Mouse (Mus musculus): Measurements from ENCODE around the gene Atpaf1. TPM values are rescaled to one million over a fixed set of nuclear protein-coding genes. Genes with fewer than 3 reads are reported as not detected.

Atpaf1 gene
- total and polyA plus RNA-seq, 3 experiments: 58.4 to 98.1 (median 83.1) TPM

DNA sequence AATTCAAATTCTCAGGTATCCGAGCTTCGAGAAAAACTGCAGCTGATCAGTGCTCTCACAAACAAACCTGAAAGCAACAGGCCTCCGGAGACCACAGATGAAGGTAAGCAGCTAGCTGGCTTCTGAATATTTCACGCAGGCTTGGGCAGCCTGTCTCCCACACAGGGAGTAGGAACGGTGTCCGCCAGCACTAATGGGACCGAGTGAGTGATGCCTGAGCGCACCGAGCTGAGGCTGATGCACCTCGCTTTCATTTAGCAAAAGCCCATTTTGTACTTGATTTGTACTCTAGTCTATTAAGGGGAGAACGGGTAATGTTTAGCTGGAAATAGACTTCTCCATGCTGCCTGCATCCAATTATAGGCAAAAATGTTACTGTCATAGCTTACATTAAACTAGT lies 20.0 kb upstream of the Atpaf1 start:
- H3K36me3 ChIP-seq (ENCODE audit: control insufficient read depth, insufficient read depth, low read length): no peaks in the 10 kb centered on the region; the same call in 1 of the 2 replicates
- intact Hi-C loops (cut with DNase I): no loop called here
- WGBS: 94% methylated on average over 11 of the region's 11 CpGs
- no peak overlapping the region for H3K4me3 ChIP-seq
- DNase-seq: no peak
- H3K4me1 ChIP-seq (ENCODE audit: control insufficient read depth, insufficient read depth, low read length): no peaks in the 10 kb centered on the region; the same call in 1 of the 2 replicates
- H3K27me3 ChIP-seq (ENCODE audit: control insufficient read depth, insufficient read depth, low read length): no peaks in the 10 kb centered on the region
- H3K27ac ChIP-seq: no peak overlapping the region
- no peak overlapping the region for H3K9ac ChIP-seq (ENCODE audit: low read depth, low read length)
- no peaks in the 10 kb centered on the region for H3K79me2 ChIP-seq (replicated peaks; ENCODE audit: control insufficient read depth, insufficient read depth, low read length)
- no peak for TF ChIP-seq POLR2A (IDR thresholded peaks at IDR 0.05; ENCODE audit: insufficient read depth, low read depth, low read length)
- TF ChIP-seq CTCF (IDR thresholded peaks at IDR 0.05): no peak
- no peak for TF ChIP-seq EP300 (IDR thresholded peaks at IDR 0.05; ENCODE audit: insufficient read depth, low read depth, low read length)

DNA sequence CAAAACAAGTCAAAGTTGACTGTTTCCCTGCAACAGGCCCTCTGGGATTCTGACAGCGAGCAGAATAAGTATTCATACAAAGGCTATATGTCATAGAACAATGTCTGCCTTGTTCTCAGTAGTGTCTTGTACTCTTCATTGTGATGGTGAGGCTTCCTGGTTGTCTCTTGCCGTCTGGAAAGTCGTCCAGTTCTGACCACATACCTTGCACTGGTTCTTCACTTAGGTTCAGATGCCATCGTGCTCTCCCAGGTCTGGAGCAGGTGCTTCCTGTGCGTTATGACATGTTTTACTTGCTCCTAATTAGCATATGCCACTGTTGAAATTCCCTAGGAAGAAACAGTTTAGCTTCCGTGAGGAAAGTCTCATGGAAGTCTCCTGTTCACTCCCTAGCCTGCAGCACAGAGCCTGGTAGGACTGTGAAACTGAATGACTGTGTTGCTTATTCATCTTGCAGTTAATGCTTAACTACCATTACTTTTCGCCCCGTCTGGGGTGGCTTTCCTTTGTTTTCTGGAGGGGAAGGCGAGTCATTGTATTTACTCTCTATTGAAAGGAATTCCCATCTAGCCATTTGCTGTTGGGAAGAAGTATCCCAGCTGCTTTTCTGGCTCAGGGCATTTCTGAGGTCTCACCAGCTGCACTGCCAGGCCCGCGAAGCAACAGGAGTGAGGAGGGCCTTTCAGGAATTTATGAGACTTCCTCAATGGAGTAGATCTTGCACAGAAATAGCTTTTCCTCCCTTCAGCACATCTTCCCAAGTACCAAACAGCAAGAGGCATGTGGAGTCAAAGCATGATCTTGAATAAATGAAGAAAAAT lies 16.8 kb upstream of the Atpaf1 start:
- no peak for DNase-seq
- no peaks in the 10 kb centered on the region for H3K27me3 ChIP-seq (ENCODE audit: control insufficient read depth, insufficient read depth, low read length)
- no peak overlapping the region for H3K9ac ChIP-seq (ENCODE audit: low read depth, low read length)
- intact Hi-C loops (cut with DNase I): no loop called here
- H3K36me3 ChIP-seq (ENCODE audit: control insufficient read depth, insufficient read depth, low read length): no peaks in the 10 kb centered on the region; the same call in 1 of the 2 replicates
- TF ChIP-seq CTCF (IDR thresholded peaks at IDR 0.05): no peak
- TF ChIP-seq EP300 (IDR thresholded peaks at IDR 0.05; ENCODE audit: insufficient read depth, low read depth, low read length): no peak
- TF ChIP-seq POLR2A (IDR thresholded peaks at IDR 0.05; ENCODE audit: insufficient read depth, low read depth, low read length): no peak
- 72% methylated on average over 11 of the region's 11 CpGs for WGBS
- no peaks in the 10 kb centered on the region for H3K79me2 ChIP-seq (replicated peaks; ENCODE audit: control insufficient read depth, insufficient read depth, low read length)
- no peak overlapping the region for H3K4me3 ChIP-seq
- H3K4me1 ChIP-seq (ENCODE audit: control insufficient read depth, insufficient read depth, low read length): no peaks in the 10 kb centered on the region
- H3K27ac ChIP-seq: no peak overlapping the region

DNA sequence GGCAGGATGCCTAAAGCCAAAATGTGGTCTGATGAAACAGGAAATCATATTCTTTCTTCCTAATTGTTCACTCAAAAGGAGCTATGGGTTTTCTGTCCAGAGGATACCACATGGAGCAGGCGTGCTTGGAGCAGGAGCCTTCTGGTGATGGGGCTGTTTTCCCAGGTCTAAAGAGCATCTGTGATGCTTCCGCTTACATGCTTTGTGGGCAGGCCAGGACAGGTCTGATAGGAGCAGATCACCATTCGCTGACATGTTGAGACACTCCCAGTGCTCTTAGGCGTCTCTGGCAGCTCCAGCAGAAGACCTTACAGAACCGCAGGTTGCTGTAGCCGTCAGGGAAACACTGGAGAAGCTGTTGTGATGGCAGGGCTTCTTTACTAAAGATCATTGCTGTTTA lies 9.6 kb upstream of the Atpaf1 start:
- no peak overlapping the region for H3K27ac ChIP-seq
- H3K27me3 ChIP-seq (ENCODE audit: control insufficient read depth, insufficient read depth, low read length): no peaks in the 10 kb centered on the region
- no peaks in the 10 kb centered on the region; the same call in 1 of the 2 replicates for H3K36me3 ChIP-seq (ENCODE audit: control insufficient read depth, insufficient read depth, low read length)
- H3K4me3 ChIP-seq: no peak overlapping the region
- TF ChIP-seq POLR2A (IDR thresholded peaks at IDR 0.05; ENCODE audit: insufficient read depth, low read depth, low read length) (no peak), CTCF (IDR thresholded peaks at IDR 0.05) (no peak), EP300 (IDR thresholded peaks at IDR 0.05; ENCODE audit: insufficient read depth, low read depth, low read length) (no peak)
- no peak for DNase-seq
- WGBS: 83% methylated on average over 6 of the region's 6 CpGs
- intact Hi-C loops (cut with DNase I): no loop called here
- no peaks in the 10 kb centered on the region for H3K79me2 ChIP-seq (replicated peaks; ENCODE audit: control insufficient read depth, insufficient read depth, low read length)
- no peak overlapping the region for H3K9ac ChIP-seq (ENCODE audit: low read depth, low read length)
- no peaks in the 10 kb centered on the region for H3K4me1 ChIP-seq (ENCODE audit: control insufficient read depth, insufficient read depth, low read length)

DNA sequence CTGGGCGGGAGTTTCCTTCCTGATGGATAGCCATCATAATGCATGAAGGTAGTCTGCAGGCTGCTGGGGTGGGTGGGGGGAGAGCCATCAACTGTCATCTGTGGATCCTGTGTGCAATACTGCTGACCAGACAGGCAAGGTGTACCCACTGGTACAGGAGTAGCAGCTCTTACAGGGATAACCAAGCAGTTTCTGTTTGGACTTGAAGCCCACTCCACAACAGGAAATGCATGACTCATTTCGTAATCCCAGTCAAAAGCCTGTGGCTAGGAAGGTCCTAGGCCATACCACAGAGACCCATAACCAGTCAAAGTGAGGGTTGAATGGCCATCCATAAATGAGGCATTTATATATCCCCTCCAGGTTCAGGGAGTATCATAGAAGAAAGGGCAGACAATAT lies 7.0 kb upstream of the Atpaf1 start:
- intact Hi-C loops (cut with DNase I): no loop called here
- no peak for DNase-seq
- H3K27me3 ChIP-seq (ENCODE audit: control insufficient read depth, insufficient read depth, low read length): no peaks in the 10 kb centered on the region
- 77% methylated on average over 2 of the region's 2 CpGs for WGBS
- TF ChIP-seq CTCF (IDR thresholded peaks at IDR 0.05): no peak
- TF ChIP-seq EP300 (IDR thresholded peaks at IDR 0.05; ENCODE audit: insufficient read depth, low read depth, low read length): no peak
- no peak for TF ChIP-seq POLR2A (IDR thresholded peaks at IDR 0.05; ENCODE audit: insufficient read depth, low read depth, low read length)
- H3K36me3 ChIP-seq (ENCODE audit: control insufficient read depth, insufficient read depth, low read length): no peaks in the 10 kb centered on the region; the same call in 1 of the 2 replicates
- no peaks in the 10 kb centered on the region; the same call in 1 of the 2 replicates for H3K4me1 ChIP-seq (ENCODE audit: control insufficient read depth, insufficient read depth, low read length)
- no peak overlapping the region for H3K4me3 ChIP-seq
- H3K9ac ChIP-seq (ENCODE audit: low read depth, low read length): no peak overlapping the region
- no peak overlapping the region for H3K27ac ChIP-seq
- no peaks in the 10 kb centered on the region for H3K79me2 ChIP-seq (replicated peaks; ENCODE audit: control insufficient read depth, insufficient read depth, low read length)

DNA sequence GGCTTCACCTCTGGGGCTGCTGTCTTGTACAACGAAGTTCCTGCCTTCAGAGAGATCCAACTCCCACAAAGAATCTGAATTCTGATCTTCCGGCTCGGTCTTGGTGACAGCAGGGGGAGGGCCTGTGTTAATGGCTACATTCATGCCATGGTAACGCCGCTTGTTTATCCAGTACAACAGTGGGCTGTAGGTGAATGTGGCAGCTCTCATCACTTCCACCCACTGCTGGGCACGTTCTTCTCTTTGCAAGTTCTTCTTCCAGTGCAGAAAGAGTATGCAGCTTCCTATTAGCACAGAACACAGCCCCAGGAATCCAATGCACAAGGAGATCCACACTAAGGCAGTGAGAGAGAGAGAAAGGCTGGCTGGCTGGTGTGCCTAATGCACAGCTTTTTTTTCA lies 4.3 kb upstream of the Atpaf1 start:
- H3K79me2 ChIP-seq (replicated peaks; ENCODE audit: control insufficient read depth, insufficient read depth, low read length): no peaks in the 10 kb centered on the region
- WGBS: 35% methylated on average over 6 of the region's 6 CpGs
- no peaks in the 10 kb centered on the region for H3K27me3 ChIP-seq (ENCODE audit: control insufficient read depth, insufficient read depth, low read length)
- H3K36me3 ChIP-seq (ENCODE audit: control insufficient read depth, insufficient read depth, low read length): no peaks in the 10 kb centered on the region; the same call in 1 of the 2 replicates
- intact Hi-C loops (cut with DNase I): no loop called here
- no peak overlapping the region for H3K9ac ChIP-seq (ENCODE audit: low read depth, low read length)
- DNase-seq: no peak
- H3K27ac ChIP-seq: no peak overlapping the region
- peaks cover 2% of the 10 kb centered on the region for H3K4me1 ChIP-seq (ENCODE audit: control insufficient read depth, insufficient read depth, low read length)
- H3K4me3 ChIP-seq: no peak overlapping the region
- TF ChIP-seq EP300 (IDR thresholded peaks at IDR 0.05; ENCODE audit: insufficient read depth, low read depth, low read length) (no peak), CTCF (IDR thresholded peaks at IDR 0.05) (no peak), POLR2A (IDR thresholded peaks at IDR 0.05; ENCODE audit: insufficient read depth, low read depth, low read length) (no peak)

DNA sequence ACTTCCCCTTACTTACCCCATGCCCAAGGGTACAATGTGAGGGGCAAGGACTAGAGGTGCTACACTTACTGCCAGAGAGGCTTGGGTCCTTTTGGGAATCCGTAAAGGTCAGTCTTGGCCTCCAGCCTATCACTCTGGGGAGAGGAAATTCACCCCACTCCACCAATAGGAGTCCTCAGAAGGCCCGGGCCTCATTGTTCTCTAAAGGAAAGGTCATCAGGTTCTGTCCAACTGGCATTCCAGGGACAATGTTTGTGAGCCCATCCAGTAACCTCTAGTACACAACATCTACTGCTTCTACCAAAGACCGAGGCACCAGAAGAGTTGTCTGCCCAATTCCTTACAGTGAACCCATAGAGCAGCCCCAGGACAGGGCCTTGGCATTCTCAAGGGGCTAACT lies 3.7 kb upstream of the Atpaf1 start, which contains the start of gene Tex38:
Tex38 (minus strand) TSS at position 101 of the 400 bp plus-strand sequence.
- no peak for TF ChIP-seq CTCF (IDR thresholded peaks at IDR 0.05)
- no peak for TF ChIP-seq EP300 (IDR thresholded peaks at IDR 0.05; ENCODE audit: insufficient read depth, low read depth, low read length)
- TF ChIP-seq POLR2A (IDR thresholded peaks at IDR 0.05; ENCODE audit: insufficient read depth, low read depth, low read length): no peak
- no peak within 1 kb of the TSS for H3K4me3 ChIP-seq
- no peaks in the 10 kb centered on the region; the same call in 1 of the 2 replicates for H3K36me3 ChIP-seq (ENCODE audit: control insufficient read depth, insufficient read depth, low read length)
- WGBS: 43% methylated on average over 3 of the region's 3 CpGs
- no peak within 1 kb of the TSS for H3K27ac ChIP-seq
- H3K9ac ChIP-seq (ENCODE audit: low read depth, low read length): no peak within 1 kb of the TSS
- intact Hi-C loops (cut with DNase I): no loop called here
- H3K79me2 ChIP-seq (replicated peaks; ENCODE audit: control insufficient read depth, insufficient read depth, low read length): no peaks in the 10 kb centered on the region
- DNase-seq: no peak
- H3K27me3 ChIP-seq (ENCODE audit: control insufficient read depth, insufficient read depth, low read length): no peaks in the 10 kb centered on the region
- H3K4me1 ChIP-seq (ENCODE audit: control insufficient read depth, insufficient read depth, low read length): peaks cover 7% of the 10 kb centered on the region
